Comparison of ENCODE assay signal across 14 mouse cellular contexts in genomic region chr10:117690101-117690352, GRCm38 (mm10). TPM values are rescaled to one million over a fixed set of nuclear protein-coding genes. Genes with fewer than 3 reads are reported as not detected.
A peak's percentile ranks its signal among the peaks of the same experiment; 100 is the strongest.
DNase-seq lines count a peak whose midpoint lies in the region.
"Had no signal": no experiment of that assay in that cellular context is flagged by ENCODE, and none has a peak within 500 bp of the region (broad histone marks: within the 10 kb centered on the region; RNA-seq: fewer than 3 reads in every experiment).

No protein-coding gene starts in this region.

- DNase-seq in 3T3-L1 (ENCODE audit: low read depth, low spot score) = peak; percentile 93
- no peak for DNase-seq in layer of hippocampus, adult 18-20 months (ENCODE audit: low spot score in 2 of 2)
- DNase-seq: adrenal gland, adult 2 months; adrenal gland, adult 8-10 months; adrenal gland, postnatal 10 days; adrenal gland, postnatal 14 days; adrenal gland, postnatal 25 days; adrenal gland, postnatal 36 days; B cell, adult 2 months; cerebellum, adult 11 months; cerebellum, adult 11-12 months; cerebellum, adult 18-20 months; cerebellum, adult 2 months; cerebellum, adult 8-10 months had no signal

RNA-seq across cellular contexts. Expression of gene Mdm2, which starts 20.5 kb away (rescaled TPM):
- total RNA-seq in layer of hippocampus, adult 18-20 months (2021) = 10 to 100 TPM; 54.3 to 61.9 TPM

RNA-seq across cellular contexts. Expression of gene Slc35e3, which starts 56.1 kb away (rescaled TPM):
- 10 to 100 TPM; 31.1 to 32.5 TPM for total RNA-seq in layer of hippocampus, adult 18-20 months (2021)
